Mouse (Mus musculus) midbrain, embryonic 12.5 days (tissue): ENCODE data around the gene Adgra3. TPM values are rescaled to one million over a fixed set of nuclear protein-coding genes. Genes with fewer than 3 reads are reported as not detected.

Experiments
- ATAC-seq: fragments of 200-750 bp; cut with Nextera tagmentation; 2 replicates; pipeline ENCODE4 v1.8.0; 2017; ENCODE audit warnings: low read depth, moderate TSS enrichment, moderate library complexity; ENCODE audit not compliant: low FRiP score
- H3K27ac ChIP-seq: fragments of 300-500 bp; sonication (generic); replicated peaks from 2 replicates; pipeline ENCODE4 v1.5.1; 2016; ENCODE audit warnings: mild to moderate bottlenecking
- H3K27me3 ChIP-seq: fragments of 300-500 bp; sonication (generic); 2 replicates; pipeline ENCODE4 v1.6.1; 2016; ENCODE audit warnings: mild to moderate bottlenecking
- H3K36me3 ChIP-seq: fragments of 300-500 bp; sonication (generic); 2 replicates; pipeline ENCODE4 v1.6.1; 2016
- H3K4me1 ChIP-seq: fragments of 300-500 bp; sonication (generic); 2 replicates; pipeline ENCODE4 v1.6.1; 2016
- H3K4me2 ChIP-seq: fragments of 300-500 bp; sonication (generic); replicated peaks from 2 replicates; pipeline ENCODE4 v1.6.1; 2016; ENCODE audit warnings: mild to moderate bottlenecking, moderate library complexity
- H3K4me3 ChIP-seq: fragments of 300-500 bp; sonication (generic); 2 replicates; pipeline ENCODE4 v1.5.1; 2016; ENCODE audit warnings: mild to moderate bottlenecking
- H3K9ac ChIP-seq: fragments of 300-500 bp; sonication (generic); replicated peaks from 2 replicates; pipeline ENCODE4 v1.6.1; 2016; ENCODE audit warnings: mild to moderate bottlenecking, moderate library complexity
- H3K9me3 ChIP-seq: fragments of 300-500 bp; sonication (generic); 2 replicates; pipeline ENCODE4 v1.6.1; 2016; ENCODE audit warnings: mild to moderate bottlenecking
- whole genome bisulfite sequencing: fragments of 180-500 bp; shearing (Covaris S2); methylation state at CpG from one replicate; pipeline ENCODE4 v1.1.7; 2016; 5-methylcytosine and 5-hydroxymethylcytosine counted together
- polyA plus RNA-seq: library from polyadenylated mRNA; unstranded; fragments of >200 nt; fragmentation: Nextera tagmentation; extraction: Ambion mirVana; gene quantifications from 2 replicates; pipeline ENCODE4 v1.2.1, GENCODE M21; 2016

Adgra3 gene
- polyA plus RNA-seq, 1 experiment from 2014 or later = 41.9 TPM

GRCm38 (mm10) chr5:49961478-49962431, 97.1 kb downstream of the Adgra3 start:
- Histone ChIP-seq H3K36me3 (peaks cover 61% of the 10 kb centered on the region), H3K9me3 (no peaks in the 10 kb centered on the region), H3K4me2 (no peak overlapping the region), H3K27ac (no peak overlapping the region), H3K27me3 (no peaks in the 10 kb centered on the region), H3K4me3 (no peak overlapping the region), H3K9ac (no peak overlapping the region), H3K4me1 (no peaks in the 10 kb centered on the region)
- WGBS = 88% methylated on average over 20 of the region's 20 CpGs
- peak; percentile 62 for ATAC-seq

- Histone ChIP-seq H3K4me3 (no peak overlapping the region), H3K9me3 (no peaks in the 10 kb centered on the region), H3K27ac (no peak overlapping the region), H3K9ac (no peak overlapping the region), H3K4me2 (no peak overlapping the region), H3K36me3 (no peaks in the 10 kb centered on the region), H3K27me3 (no peaks in the 10 kb centered on the region), H3K4me1 (no peaks in the 10 kb centered on the region)
- 75% methylated on average over 1 of the region's 1 CpGs for WGBS
- no peak for ATAC-seq
Measured at GRCm38 (mm10) chr5:49936354-49936753, 122.5 kb downstream of the Adgra3 start.

- no peak overlapping the region for H3K4me3 ChIP-seq
- no peak for ATAC-seq
- no peaks in the 10 kb centered on the region for H3K36me3 ChIP-seq
- no peaks in the 10 kb centered on the region for H3K27me3 ChIP-seq
- H3K4me2 ChIP-seq = no peak overlapping the region
- no peaks in the 10 kb centered on the region for H3K9me3 ChIP-seq
- H3K4me1 ChIP-seq = no peaks in the 10 kb centered on the region
- H3K9ac ChIP-seq = no peak overlapping the region
- H3K27ac ChIP-seq = no peak overlapping the region
Measured at GRCm38 (mm10) chr5:49924712-49925111, 134.1 kb downstream of the Adgra3 start.

- Histone ChIP-seq H3K27ac (no peak overlapping the region), H3K4me3 (no peak overlapping the region), H3K9me3 (no peaks in the 10 kb centered on the region), H3K27me3 (no peaks in the 10 kb centered on the region), H3K4me2 (no peak overlapping the region), H3K4me1 (no peaks in the 10 kb centered on the region), H3K9ac (no peak overlapping the region), H3K36me3 (no peaks in the 10 kb centered on the region)
- 67% methylated on average over 2 of the region's 2 CpGs for WGBS
- no peak for ATAC-seq
Measured at GRCm38 (mm10) chr5:49915695-49916106, 143.1 kb downstream of the Adgra3 start.
